Mouse (Mus musculus): Measurements from ENCODE around the gene Apba3.

The Apba3 gene

GRCm38 (mm10) chr10:81290698-81291460 lies 24.1 kb downstream of the Apba3 start:
- DNase-seq (ENCODE audit: low spot score) = no peak

GRCm38 (mm10) chr10:81291511-81292104 lies 24.8 kb downstream of the Apba3 start, which contains the start of gene Tjp3:
Tjp3 (minus strand) TSS chr10:81291581.
- DNase-seq (ENCODE audit: low spot score) = no peak

- DNase-seq (ENCODE audit: low spot score) = peak; percentile 100
These were observed 26.0 kb downstream of the Apba3 start, which contains the start of gene Pip5k1c for GRCm38 (mm10) chr10:81292554-81293333. Pip5k1c (plus strand) TSS chr10:81292963.

DNA sequence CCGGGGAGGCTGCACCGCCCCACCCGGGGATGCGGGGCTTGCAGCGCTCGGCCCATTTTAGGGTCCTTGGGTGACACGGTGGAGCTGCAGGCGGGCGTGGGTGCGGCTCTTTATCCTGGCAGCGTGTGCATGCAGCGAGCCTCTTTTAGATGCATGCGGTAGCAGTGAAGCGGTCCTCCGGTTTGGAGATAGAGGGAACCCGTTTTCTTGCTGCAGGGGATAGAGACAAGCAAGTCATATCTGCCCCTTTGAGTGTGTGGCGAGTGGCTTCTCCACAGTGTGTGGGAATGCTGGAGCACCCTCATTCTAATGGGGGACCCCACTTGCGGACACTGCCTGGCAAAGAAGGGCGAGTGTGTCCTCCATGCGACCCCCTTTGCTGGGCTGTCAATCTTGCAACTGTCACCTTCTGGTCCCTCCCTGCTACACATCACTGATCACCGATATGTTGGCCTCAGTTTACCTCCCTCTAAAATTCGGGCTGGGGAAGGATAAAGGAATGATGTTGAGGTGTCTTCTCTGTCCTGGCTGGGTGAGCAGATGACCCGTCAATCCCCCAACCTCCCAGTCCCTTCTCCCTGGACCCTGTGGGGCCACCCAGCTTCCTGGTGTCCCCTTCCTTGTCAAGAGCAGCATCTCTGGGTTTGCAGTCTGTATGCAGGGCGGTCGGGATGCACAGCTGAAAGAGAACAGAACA lies 26.7 kb downstream of the Apba3 start:
- DNase-seq (ENCODE audit: low spot score) = no peak

DNA sequence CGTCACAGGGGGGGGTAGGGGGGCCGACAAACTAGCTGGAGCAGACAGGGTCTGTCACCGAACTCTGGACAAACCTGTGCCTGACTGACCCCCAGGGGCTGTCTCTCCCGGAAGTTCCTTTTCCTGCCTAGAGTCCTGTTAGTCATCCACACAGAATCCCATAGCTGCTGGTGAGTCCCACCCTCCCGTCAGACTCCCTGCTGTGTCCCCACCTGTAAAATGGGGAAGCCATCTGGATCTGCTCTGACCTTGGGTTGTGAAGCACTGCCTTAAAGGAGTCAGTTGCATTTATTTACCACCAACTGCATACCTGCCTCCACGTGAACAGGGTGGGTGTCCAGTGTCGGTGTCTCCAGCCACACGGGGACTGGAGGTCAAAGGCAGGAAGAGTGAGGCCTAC lies 27.7 kb downstream of the Apba3 start:
- DNase-seq (ENCODE audit: low spot score) = no peak

DNA sequence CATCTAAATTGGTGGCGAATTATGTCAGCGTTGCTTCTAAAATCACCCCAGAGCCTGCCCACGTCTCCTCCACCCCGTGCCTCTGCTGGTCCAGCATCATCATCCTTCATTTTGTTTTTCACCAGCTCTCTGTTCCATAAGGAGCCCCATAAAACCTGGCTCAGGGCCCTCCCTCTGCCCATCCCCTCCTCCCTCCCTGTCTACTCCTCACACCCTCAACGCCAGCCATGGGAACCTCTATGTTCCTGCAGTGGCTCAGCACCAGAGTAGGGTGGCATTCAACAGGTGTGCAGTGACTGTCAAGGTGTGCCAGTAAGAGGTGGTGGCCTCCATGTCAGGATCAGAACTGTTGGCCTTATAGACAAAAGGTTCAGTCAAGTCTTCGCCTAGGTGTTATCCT lies 28.4 kb downstream of the Apba3 start:
- no peak for DNase-seq (ENCODE audit: low spot score)

- DNase-seq (ENCODE audit: low spot score) = no peak
These were observed 30.5 kb downstream of the Apba3 start for GRCm38 (mm10) chr10:81297246-81297645.

- no peak for DNase-seq (ENCODE audit: low spot score)
These were observed 31.1 kb downstream of the Apba3 start for GRCm38 (mm10) chr10:81297845-81298244.

- DNase-seq (ENCODE audit: low spot score) = no peak
These were observed 31.8 kb downstream of the Apba3 start for GRCm38 (mm10) chr10:81298369-81299100.

GRCm38 (mm10) chr10:81299585-81300351 lies 33.0 kb downstream of the Apba3 start:
- no peak for DNase-seq (ENCODE audit: low spot score)

GRCm38 (mm10) chr10:81300352-81300907 lies 33.7 kb downstream of the Apba3 start:
- no peak for DNase-seq (ENCODE audit: low spot score)

DNA sequence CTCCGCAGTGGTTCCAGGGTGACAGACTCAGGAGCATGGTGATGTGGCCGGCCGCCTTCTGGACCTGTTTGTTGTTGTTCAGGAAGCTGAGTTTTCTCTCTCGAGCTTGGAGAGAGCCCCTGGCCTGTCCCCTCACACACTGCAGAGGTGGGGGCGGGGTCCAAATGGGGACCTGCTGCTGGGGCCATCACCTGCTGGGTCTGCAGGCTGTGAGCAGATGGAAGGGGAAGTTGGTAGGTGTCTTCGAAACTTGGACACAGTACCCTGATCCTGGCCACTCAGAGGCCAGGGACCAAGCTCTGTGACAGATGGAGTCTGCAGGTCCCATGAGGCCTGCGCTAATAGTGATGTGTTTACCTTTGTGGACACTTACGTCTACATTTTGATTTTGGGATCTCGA lies 34.6 kb downstream of the Apba3 start:
- no peak for DNase-seq (ENCODE audit: low spot score)

- no peak for DNase-seq (ENCODE audit: low spot score)
These were observed 35.5 kb downstream of the Apba3 start for GRCm38 (mm10) chr10:81302288-81302687.

DNA sequence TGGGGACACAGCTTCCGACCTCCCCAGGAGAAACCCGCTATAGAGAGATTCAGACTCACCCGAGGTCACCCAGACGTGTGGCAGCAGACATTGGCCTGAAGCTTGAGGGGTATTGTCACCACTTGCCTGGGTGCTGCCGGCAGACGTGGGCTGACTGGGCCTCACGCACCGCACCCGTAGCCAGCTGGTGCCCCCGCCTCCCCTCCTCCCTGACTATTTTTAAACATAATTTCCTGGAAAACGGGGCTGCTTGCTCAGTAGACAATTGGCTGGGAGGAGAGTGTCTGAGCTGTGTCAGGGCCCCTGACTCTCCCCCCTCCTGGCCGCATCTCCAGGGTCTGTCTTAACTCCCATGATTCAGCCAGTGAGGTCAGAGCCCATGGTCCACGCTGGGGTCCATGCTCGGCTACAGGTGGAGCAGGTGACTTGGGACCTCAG lies 36.0 kb downstream of the Apba3 start:
- no peak for DNase-seq (ENCODE audit: low spot score)

DNA sequence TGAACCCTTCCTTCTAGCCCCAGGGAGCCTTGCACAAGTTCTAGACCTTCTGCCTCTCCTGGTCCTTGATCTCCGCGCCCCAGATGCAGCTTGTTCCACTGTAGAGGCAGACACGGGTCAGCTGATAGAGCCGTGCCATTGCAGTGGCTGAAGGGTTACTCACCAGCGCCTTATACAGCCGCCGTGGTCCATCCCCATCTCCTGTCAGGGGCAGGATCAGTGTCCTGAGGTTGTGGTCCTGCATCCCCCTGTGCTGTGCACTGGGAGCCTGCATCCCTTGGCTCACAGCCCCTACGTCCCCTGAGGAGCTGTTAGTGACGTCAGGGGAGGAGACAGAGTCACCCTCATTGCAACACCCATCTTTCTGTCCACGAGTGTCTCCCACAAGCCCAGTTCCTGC lies 36.5 kb downstream of the Apba3 start:
- no peak for DNase-seq (ENCODE audit: low spot score)

GRCm38 (mm10) chr10:81303761-81304160 lies 37.0 kb downstream of the Apba3 start:
- no peak for DNase-seq (ENCODE audit: low spot score)

GRCm38 (mm10) chr10:81304597-81305238 lies 38.0 kb downstream of the Apba3 start:
- DNase-seq (ENCODE audit: low spot score) = no peak

DNA sequence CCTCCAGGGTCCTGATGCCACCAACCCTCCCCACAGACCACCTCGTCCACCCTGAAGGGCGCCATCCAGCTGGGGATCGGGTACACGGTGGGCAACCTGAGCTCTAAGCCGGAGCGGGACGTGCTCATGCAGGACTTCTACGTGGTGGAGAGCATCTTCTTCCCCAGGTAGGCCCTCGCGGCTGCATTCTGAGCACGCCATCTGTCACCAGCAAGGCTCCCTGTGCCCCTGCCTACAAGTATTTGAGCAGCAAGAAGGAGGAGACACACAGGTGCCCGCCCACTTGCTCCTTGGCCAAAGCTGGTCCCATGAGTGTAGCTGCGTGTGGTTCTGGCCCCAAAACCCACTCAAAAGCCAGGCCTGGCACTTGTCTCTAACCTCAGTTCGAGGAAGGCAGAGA lies 38.9 kb downstream of the Apba3 start:
- no peak for DNase-seq (ENCODE audit: low spot score)

DNA sequence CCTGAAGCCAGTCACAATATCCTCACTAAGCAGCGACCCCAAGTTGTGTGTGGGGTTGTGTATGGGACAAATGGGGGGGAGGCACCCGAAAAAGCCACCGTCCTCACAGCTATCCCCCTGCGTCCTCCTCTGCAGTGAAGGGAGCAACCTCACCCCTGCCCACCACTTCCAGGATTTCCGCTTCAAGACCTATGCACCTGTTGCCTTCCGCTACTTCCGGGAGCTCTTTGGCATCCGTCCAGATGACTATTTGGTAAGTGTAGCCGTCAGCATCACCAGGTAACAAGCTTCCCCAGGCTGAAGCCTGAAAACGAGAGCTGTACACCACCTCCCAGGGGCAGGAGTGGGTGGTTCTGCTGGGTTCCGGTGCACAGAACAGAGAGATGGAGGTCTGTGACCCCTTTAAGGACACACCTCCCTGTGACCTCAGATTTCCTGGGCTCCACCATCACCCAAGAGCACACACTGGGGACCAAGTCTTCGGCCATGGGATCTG lies 39.5 kb downstream of the Apba3 start:
- no peak for DNase-seq (ENCODE audit: low spot score)
